Mouse (Mus musculus) spleen, adult 10 weeks (tissue): ENCODE data around the gene Ccdc70. TPM values are rescaled to one million over a fixed set of nuclear protein-coding genes. Genes with fewer than 3 reads are reported as not detected.

Experiments
- polyA plus RNA-seq: library from polyadenylated mRNA; stranded (reverse); fragments of 350-450 nt; fragmentation: Illumina TruSeq; extraction: RNeasy Lipid Tissue Mini Kit (QIAGEN cat#74804); gene quantifications from one replicate; pipeline ENCODE4 v1.2.3, GENCODE M21; 2015; ENCODE audit warnings: low replicate concordance; ENCODE audit not compliant: insufficient read depth

The Ccdc70 gene
- polyA plus RNA-seq, result not detected

DNA sequence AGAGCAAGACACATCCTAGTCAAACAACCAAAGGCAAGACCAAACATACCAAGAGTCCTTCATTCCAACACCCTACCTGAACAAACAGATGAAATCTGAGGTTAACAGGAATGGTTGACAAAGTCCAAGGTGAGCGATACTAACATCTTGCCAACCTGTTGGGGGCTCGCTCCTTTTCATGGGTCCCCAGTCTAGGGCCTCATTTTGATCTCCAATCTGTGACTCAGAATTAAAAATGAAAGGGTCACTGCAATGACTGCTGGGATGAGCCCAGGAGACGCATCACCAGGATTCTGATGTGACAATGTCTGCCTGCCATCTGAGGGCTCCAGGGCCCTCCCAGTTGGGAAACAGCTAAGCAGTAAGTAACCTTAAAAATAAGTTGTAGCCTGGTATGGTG, at the start of gene Ccdc70:
Gene Ccdc70 (plus strand): TSS at position 301 of the 400 bp plus-strand sequence.

DNA sequence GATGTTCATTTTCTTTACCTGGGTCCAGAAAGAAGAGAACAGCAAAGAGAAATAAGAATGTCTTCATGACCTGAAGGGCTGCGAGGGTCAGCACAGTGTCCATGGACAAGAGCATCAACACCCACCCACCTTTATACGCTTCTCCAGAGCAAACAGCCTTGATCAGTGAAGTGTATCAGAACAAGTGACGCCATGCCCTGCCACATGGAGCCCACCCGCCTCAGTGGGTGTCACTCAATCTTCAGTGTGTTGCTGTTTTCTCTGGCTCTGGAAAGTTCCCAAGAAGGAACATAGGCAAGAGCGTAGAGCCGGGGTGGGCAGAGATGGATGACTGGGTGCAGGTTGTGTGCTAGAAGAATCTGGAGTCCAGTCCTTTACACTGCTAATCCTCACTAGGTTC, 37.0 kb upstream of the Ccdc70 start, which contains the start of gene Defb15:
Gene Defb15 (minus strand): TSS at position 101 of the 400 bp plus-strand sequence.

DNA sequence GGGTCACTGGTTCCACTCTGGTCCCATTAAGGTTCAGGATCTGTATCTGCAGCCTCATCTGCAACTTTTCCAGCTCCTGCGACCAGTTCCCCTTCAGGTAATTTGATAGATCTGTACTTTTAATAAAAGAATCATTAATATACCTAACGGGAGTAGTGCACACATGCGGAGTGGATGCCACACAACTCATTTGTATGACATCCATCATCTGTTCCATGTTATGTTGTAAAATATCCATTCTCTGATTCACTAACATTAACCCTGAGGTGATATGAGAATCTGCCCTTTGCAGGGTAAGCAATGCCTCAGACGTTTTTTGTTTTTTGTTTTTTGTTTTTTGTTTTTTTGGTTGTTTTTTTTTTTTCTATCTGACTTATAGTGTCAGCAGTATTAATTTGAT, 31.5 kb upstream of the Ccdc70 start, which contains the start of gene Defb35:
Gene Defb35 (plus strand): TSS at position 301 of the 400 bp plus-strand sequence.

DNA sequence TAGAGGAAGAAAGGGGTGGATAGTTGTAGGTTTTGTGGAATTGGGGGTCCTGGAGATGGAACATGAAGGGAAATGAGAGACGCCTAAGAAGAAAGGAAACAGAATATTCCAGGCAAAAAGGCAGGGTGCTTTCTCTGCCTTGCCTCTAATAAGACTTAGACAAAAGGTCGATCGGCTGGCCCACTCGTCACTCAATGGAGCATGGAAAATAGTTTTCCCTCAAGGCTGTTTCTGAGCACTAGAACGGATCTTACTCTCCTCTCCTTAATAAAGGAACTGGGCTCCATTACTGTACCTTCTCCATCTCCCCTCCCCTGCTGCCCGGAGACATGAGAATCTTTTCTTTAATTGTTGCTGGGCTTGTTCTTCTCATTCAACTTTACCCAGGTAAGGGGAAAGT, 23.1 kb upstream of the Ccdc70 start, which contains the start of gene Defb13:
Gene Defb13 (plus strand): TSS at position 301 of the 400 bp plus-strand sequence.

DNA sequence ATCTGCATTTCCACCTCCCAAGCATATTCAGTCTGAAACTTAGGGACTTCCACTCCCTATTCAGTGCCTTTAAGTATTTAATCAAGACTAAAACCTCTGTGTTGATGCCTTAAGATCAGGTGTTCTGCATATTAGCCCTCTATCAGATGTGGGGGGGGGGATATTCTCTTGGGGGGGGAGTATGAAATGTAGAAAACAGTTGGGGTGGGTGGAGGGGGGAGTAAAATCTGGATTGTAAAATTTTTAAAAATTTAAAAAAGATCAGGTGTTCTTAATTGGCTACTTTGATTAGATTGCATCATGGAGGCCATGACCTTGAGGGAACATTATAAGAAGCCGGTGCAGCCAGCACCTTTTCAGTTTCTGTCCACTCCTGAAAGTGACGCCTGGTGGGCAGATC, 11.2 kb upstream of the Ccdc70 start, which contains the start of gene Fam90a1a:
Gene Fam90a1a (plus strand): TSS at position 301 of the 400 bp plus-strand sequence.

Other genes starting within 250 kb of the Ccdc70 start
- gene Defa24, start 235.3 kb upstream of the Ccdc70 start, polyA plus RNA-seq, result not detected
- gene Defb50, start 146.2 kb upstream of the Ccdc70 start, polyA plus RNA-seq, result not detected
- not detected for gene Defb2, start 129.8 kb upstream of the Ccdc70 start, polyA plus RNA-seq
- not detected for gene Defb10, start 110.9 kb upstream of the Ccdc70 start, polyA plus RNA-seq
- not detected for gene Defb9, start 84.4 kb upstream of the Ccdc70 start, polyA plus RNA-seq
- gene Defb11, start 63.4 kb upstream of the Ccdc70 start, polyA plus RNA-seq, result not detected
- not detected for gene Defb15, start 37.1 kb upstream of the Ccdc70 start, polyA plus RNA-seq
- not detected for gene Defb35, start 31.4 kb upstream of the Ccdc70 start, polyA plus RNA-seq
- gene Defb13, start 23.0 kb upstream of the Ccdc70 start, polyA plus RNA-seq, result not detected
- gene Fam90a1a, start 11.1 kb upstream of the Ccdc70 start, polyA plus RNA-seq, result not detected
- gene Atp7b, start 90.5 kb downstream of the Ccdc70 start, polyA plus RNA-seq, result 0.51 TPM
- gene Alg11, start 90.9 kb downstream of the Ccdc70 start, polyA plus RNA-seq, result 17.3 TPM
- gene Nek5, start 155.3 kb downstream of the Ccdc70 start, polyA plus RNA-seq, result 0.14 TPM
- gene Nek3, start 196.7 kb downstream of the Ccdc70 start, polyA plus RNA-seq, result 6.5 TPM
- 9.3 TPM for gene Ckap2, start 216.0 kb downstream of the Ccdc70 start, polyA plus RNA-seq
- 24.8 TPM for gene Vps36, start 223.0 kb downstream of the Ccdc70 start, polyA plus RNA-seq